Mouse (Mus musculus) 3T3-L1 (cell line): Measurements from ENCODE around the gene Setd7.
A peak's percentile ranks its signal among the peaks of the same experiment; 100 is the strongest.

Experiments used
- DNase-seq: peaks from one replicate; pipeline ENCODE4 v3.0.0-alpha.2; 2015; ENCODE audit warnings: low read depth, low spot score

Gene Setd7

DNA sequence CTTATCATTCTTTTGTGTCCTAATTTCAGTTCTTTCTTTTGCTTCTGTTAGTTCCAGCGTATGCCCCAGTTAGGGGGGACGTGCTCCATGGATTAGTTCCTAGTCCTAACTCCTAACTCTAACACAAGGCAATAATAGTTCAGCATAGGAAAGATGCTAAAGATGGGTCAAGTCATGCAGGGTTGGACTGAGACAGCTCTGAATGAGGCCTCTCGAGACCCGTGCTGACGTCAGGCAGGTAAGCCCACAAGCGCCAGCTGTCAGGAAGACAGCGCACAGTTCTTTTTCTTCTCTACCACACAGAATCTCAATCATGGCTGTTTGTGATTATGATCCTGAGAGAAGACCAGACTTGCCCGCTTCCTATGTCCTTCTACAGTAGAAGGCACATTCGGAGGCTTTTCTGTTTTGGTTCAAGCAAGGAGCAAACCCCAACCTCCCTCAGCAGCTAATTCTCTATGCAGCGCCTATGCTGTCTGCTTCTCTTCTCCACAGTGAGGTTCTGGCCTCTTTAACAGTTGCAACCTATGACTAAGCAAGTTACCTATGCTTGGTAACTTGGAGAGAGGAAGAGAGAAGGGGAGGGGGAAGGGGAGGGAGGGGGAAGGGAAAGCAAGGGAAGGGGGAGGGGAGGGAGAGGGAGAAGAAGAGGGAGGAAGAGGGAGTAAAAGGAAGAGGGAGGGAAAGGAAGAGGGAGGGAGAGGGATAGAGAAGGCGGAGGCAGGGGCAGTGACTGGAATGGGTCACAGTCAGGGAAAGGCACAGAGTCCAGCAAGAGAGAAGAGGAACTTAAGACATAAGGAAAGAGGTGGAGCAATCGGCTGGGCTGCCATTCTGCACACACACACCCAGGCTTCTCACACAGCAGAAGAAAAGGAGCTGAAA, 42.6 kb downstream of the Setd7 start:
- DNase-seq = no peak

DNA sequence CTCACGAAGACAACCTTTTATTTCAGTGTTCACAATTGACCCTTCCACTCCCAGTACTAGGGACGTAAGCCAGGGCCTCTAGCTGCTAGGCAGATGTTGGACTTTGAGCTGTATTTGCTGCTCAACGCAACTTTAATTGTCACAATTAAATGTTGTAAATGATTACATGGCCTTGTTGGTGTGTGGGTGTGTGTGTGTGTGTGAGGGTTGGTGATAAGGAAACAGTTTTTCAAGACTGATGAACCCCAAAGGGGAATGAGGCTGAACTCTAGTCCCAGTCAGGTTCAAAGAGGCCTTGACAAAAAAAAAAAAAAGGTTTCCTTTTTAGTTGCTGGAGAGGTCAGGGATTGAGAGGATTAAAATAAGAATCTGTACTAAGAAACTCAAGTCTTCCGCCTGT, 43.2 kb downstream of the Setd7 start:
- DNase-seq = no peak

- DNase-seq = no peak
Measured at GRCm38 (mm10) chr3:51511983-51512382, 48.7 kb downstream of the Setd7 start.

DNA sequence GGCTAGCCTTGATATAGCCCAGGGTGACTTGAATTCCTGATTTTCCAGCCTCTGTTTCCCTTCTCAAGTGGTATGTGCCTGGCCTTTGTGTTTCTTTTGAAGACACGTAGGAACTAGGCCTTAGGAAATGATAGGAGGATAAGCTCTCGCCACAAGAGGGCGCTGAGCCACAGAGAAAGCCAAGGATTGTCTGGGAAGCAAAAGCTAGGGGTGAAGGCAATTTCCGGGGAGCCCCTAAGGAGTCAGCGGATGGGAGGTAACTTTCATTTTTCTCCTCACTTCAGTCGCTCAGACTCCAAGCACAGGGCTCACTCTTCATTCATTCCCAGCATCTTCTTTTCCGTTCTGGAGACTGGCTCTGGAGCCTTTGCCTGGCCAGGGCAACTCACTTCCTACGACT, 49.8 kb downstream of the Setd7 start:
- DNase-seq = peak; percentile 94

DNA sequence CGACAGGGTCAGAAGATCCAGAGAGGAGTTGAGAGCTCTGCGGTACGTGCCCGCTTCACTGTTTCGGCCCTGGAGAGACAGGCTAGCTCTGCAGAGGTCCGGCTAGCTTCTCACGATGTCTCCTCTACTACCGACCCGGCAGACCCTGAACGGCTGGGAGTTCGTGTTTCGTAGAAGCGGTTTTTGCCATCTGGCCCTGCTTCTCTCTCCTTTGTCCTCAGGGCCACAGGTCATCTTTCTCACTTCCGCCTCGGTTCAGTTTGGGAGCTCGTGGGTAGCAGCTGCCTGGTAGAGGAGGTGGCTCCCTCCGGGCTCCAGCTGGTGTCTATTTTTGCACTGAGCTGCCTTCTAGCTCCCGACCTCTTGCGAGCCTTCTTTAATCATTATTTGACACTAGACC, 55.2 kb downstream of the Setd7 start:
- no peak for DNase-seq

DNA sequence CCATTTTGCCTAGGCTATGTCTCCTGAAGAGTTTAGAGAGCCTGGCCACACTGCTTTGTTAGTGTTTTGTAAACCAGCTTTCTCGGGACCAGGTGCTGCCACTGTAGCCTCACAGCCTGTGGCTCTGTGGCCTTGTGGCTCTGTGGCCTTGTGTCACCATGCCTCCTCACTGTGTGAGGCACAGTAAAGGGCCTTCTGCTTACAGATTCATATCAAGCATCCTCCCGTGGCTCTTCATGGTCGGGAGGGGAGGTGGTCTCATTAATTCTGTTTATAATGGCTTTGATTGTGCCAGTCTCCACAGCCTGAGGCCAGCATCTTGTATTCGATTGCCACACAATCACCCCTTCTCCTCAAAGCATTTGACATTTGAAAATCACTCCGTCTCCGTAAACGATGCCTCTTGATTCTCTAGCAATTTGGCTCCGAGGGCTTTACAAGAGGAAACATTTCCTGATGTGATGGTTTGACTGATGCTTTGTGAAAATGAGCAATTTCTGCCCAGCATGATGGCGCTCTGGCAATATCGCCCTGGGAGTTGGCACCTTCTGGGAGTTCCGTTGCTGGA, 56.2 kb downstream of the Setd7 start:
- DNase-seq = no peak

DNA sequence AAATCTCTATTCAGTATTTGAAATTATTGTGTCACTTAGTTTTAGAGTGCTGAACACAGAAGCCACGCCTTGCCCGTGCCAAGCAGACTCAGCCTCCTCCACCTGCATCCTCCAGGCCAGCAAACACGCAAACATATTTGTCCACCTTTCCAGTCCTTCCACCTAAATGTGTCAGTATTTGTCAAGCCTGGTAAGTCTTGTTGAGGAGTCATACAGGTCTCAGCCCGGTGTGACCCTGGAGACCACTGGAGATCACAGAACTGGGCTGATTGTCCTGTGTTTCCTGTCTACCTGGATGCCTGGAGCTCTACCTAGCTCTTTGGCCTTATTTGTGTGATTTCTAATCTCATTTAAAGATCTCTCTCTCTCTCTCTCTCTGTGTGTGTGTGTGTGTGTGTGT, 60.8 kb downstream of the Setd7 start:
- no peak for DNase-seq

GRCm38 (mm10) chr3:51498659-51499058, 62.0 kb downstream of the Setd7 start:
- DNase-seq = no peak

- no peak for DNase-seq
Measured at GRCm38 (mm10) chr3:51497978-51498377, 62.7 kb downstream of the Setd7 start.

DNA sequence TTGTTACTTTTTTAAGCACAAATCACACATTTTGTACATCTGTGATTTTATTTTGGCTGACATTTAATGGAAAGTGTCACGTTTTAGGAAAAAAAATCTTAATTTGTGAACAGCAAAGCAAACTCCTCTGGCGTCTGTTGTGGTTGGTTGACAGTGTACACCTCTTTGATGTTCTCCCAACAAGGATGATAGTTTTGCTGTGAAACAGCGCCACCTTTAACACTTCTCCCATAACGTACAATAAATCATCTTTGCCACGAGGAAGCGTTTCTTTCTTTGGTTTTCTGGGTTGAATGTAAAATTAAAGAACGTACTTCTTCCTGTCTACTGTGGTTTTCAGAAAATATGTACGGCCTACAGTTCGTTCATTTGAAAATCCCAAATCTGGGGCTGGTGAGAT, 65.0 kb downstream of the Setd7 start:
- DNase-seq = no peak

GRCm38 (mm10) chr3:51494466-51494865, 66.2 kb downstream of the Setd7 start:
- DNase-seq = no peak

DNA sequence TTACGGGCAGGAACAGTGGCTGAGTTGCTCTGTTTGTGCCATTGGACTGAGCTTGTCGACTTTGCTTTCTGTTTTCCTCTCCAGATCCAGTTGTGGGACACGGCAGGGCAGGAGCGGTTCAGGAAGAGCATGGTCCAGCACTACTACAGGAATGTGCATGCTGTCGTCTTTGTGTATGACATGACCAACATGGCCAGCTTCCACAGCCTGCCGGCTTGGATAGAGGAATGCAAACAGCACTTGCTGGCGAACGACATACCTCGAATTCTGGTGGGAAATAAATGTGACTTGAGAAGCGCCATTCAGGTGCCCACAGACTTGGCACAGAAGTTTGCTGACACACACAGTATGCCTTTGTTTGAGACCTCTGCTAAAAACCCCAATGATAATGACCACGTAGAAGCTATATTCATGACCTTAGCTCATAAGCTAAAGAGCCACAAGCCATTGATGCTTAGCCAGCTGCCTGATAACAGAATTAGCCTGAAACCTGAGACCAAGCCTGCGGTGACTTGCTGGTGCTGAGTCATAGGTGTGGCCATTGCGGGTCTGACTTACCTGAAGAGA, 67.3 kb downstream of the Setd7 start:
- DNase-seq = no peak

DNA sequence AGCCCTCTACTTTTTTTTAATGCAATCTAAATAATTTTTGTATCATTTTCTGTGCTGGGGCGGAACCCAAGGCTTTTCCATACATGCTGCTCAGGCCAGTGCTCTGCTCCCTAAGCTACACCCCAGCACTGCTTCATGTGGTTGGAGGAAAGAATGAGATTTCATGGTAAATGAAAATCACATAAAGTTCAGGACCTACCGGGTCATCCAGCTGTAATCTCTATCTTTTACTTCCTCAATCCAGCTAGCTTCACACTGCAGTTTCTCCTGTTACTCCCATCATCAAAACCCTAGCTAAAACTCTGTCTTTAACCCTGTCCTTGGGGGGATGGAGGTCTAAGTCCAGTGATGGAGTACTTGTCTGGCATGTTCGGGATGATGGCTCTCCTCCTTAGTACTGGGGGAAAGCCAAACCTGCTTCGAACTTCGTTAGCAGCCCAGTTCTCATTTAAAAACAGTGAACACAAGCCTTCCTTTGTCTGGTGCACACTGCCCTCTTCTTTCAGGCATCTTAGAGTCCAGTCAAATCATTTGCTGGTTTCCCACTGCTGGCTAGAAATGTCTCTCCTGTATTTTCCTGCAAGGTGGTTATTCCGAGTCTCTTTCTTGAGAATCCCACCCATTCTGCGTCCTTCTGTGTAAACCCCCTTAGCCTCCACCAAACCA, 70.5 kb downstream of the Setd7 start:
- no peak for DNase-seq

DNA sequence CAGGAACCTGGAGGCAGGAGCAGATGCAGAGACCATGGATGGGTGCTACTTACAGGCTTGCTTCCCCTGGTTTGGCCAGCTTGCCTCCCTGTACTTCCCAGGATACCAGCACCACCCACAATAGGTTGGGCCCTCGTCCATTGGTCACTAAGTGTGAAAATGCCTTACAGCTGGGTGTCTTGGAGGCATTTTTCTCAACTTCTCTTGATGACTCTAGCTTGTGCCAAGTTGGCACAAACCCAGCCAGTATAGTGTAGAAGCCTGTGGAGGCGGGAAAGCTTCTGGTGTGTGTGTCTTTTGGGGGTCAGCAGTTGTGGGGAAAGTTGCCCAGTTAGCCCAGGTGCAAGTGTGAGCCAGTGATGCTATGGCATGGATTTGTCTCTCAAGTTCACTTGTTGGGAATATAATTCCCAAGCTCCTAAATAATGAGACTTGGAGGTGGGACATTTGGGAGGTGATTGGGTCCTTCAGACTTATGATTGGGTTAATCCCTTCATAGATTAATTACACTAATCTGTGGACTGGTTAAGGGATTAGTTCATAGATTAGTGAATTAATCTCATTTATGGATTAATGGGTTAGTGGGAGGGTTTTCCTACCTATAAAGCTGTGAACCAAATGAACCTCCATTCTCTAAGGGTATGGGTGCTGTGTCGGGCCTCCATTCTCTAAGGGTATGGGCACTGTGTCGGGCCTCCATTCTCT, 74.0 kb downstream of the Setd7 start:
- no peak for DNase-seq

- peak; percentile 33 for DNase-seq
Measured at GRCm38 (mm10) chr3:51485347-51485746, 75.3 kb downstream of the Setd7 start.

GRCm38 (mm10) chr3:51484370-51484769, 76.3 kb downstream of the Setd7 start:
- DNase-seq = no peak

- peak; percentile 98 for DNase-seq
Measured at GRCm38 (mm10) chr3:51483741-51484359, 76.8 kb downstream of the Setd7 start, which contains the start of gene Rab33b. Gene Rab33b (plus strand): TSS chr3:51483920.

DNA sequence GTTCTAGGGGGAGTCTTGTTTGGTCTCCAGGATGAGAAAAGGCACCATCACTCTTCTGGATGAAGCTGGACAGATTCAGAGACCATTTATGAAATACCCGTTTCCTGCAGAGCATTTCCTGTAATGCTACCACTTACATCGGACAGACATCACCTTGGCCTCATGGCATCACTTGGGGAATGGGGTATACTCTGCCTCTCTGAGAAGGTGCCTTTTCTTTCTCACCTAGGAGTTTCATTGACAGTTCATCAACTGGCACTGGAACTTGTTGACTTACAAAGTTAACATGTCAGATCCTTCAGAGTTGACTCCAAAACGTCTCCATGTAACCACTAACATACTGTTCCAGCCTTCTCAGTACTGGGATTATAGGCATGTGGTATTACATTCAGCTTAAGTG, 77.9 kb downstream of the Setd7 start:
- peak; percentile 27 for DNase-seq

GRCm38 (mm10) chr3:51481881-51482280, 78.8 kb downstream of the Setd7 start:
- no peak for DNase-seq

- DNase-seq = peak; percentile 90
Measured at GRCm38 (mm10) chr3:51481059-51481458, 79.6 kb downstream of the Setd7 start.

DNA sequence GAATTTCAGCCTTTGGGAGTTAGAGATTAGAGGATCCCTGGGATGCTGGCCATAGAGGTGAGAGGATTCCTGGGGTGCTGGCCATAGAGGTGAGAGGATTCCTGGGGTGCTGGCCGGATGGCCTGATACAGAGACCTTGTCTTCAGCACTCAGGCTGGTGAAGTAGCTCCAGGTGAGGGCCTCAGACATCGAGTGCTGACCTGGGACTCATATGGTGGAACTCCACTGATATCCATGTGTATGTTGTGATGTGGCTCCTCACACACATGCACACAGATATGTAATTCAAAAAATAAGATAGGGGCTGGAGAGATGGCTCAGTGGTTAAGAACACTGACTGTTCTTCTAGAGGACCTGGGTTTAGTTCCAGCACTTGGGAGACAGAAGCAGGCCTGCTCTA, 80.8 kb downstream of the Setd7 start:
- no peak for DNase-seq
